Mouse (Mus musculus) kidney, postnatal 0 days (tissue): ENCODE results near the gene Rbp3. TPM values are rescaled to one million over a fixed set of nuclear protein-coding genes. Genes with fewer than 3 reads are reported as not detected.

Experiments used
- ATAC-seq: fragments of 200-750 bp; cut with Nextera tagmentation; replicated peaks from 2 replicates; pipeline ENCODE4 v1.8.0; 2017; ENCODE audit warnings: low read depth, moderate number of reproducible peaks, moderate TSS enrichment, moderate library complexity; ENCODE audit not compliant: low FRiP score
- DNase-seq: peaks from one replicate; pipeline ENCODE4 v3.0.0-alpha.2; 2016; ENCODE audit warnings: low spot score
- H3K27ac ChIP-seq: fragments of 300-500 bp; sonication (generic); 2 replicates; pipeline ENCODE4 v1.5.1; 2014; ENCODE audit warnings: mild to moderate bottlenecking
- H3K27me3 ChIP-seq: fragments of 300-500 bp; sonication (generic); 2 replicates; pipeline ENCODE4 v1.6.1; 2014; ENCODE audit warnings: low read length, mixed read lengths; ENCODE audit not compliant: insufficient read depth
- H3K36me3 ChIP-seq: fragments of 300-500 bp; sonication (generic); 2 replicates; pipeline ENCODE4 v1.6.1; 2014; ENCODE audit warnings: low read length, mixed read lengths; ENCODE audit not compliant: insufficient read depth
- H3K4me1 ChIP-seq: fragments of 300-500 bp; sonication (generic); replicated peaks from 2 replicates; pipeline ENCODE4 v1.6.1; 2014; ENCODE audit warnings: antibody characterized with exemption, low read length, mixed read lengths; ENCODE audit not compliant: insufficient read depth
- H3K4me2 ChIP-seq: fragments of 300-500 bp; sonication (generic); 2 replicates; pipeline ENCODE4 v1.6.1; 2014; ENCODE audit warnings: mild to moderate bottlenecking, low read length, moderate library complexity, mixed read lengths
- H3K4me3 ChIP-seq: fragments of 300-500 bp; sonication (generic); replicated peaks from 2 replicates; pipeline ENCODE4 v1.5.1; 2014; ENCODE audit warnings: low read depth, low read length
- H3K9ac ChIP-seq: fragments of 300-500 bp; sonication (generic); 2 replicates; pipeline ENCODE4 v1.6.1; 2014; ENCODE audit warnings: low read depth, low read length
- H3K9me3 ChIP-seq: fragments of 300-500 bp; sonication (generic); replicated peaks from 2 replicates; pipeline ENCODE4 v1.6.1; 2016; ENCODE audit warnings: low read length, inconsistent platforms, mixed read lengths
- CTCF ChIP-seq: IDR thresholded peaks from 2 replicates; pipeline ENCODE4 v1.5.1; 2016; ENCODE audit warnings: antibody characterized with exemption, low read depth, mild to moderate bottlenecking, moderate library complexity
- WGBS: fragments of 180-500 bp; shearing (Covaris S2); extraction: QIAGEN DNeasy Blood & Tissue Kit; methylation state at CpG from one replicate; pipeline ENCODE4 v1.1.7; 2014; 5-methylcytosine and 5-hydroxymethylcytosine counted together
- polyA plus RNA-seq: library from polyadenylated mRNA; unstranded; fragments of >200 nt; fragmentation: Nextera tagmentation; extraction: Ambion mirVana; gene quantifications from 2 replicates; pipeline ENCODE4 v1.2.1, GENCODE M21; 2015

The Rbp3 gene
- polyA plus RNA-seq: not detected in 2 replicates

DNA sequence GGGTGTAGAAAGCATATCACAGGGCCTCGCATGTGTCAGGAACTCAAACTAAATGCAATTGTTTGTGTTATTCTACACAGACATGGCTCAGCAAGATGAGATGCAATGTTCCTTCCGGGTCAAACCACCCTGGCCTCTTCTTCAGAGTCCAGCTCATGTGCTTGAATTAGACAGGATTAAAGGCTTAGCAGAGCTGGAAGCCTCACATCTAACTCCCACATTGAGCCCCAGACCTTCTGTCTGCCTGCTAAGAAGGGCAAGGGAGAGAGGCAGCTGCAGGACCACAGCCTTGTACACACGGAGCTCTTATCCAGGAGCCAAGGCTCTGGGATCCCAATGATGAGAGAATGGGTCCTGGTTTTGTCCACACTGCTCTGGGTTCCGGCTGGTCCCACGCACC lies at the start of gene Rbp3:
TSS of gene Rbp3 (plus strand) at position 243 of the 400 bp plus-strand sequence.
- DNase-seq: no peak
- WGBS: 88% methylated on average over 5 of the region's 5 CpGs
- Histone ChIP-seq H3K27me3 (no peaks in the 10 kb centered on the region), H3K9ac (no peak within 1 kb of the TSS), H3K36me3 (no peaks in the 10 kb centered on the region), H3K4me3 (no peak within 1 kb of the TSS), H3K27ac (no peak within 1 kb of the TSS), H3K9me3 (no peaks in the 10 kb centered on the region), H3K4me2 (no peak within 1 kb of the TSS), H3K4me1 (no peaks in the 10 kb centered on the region)
- no peak for TF ChIP-seq CTCF
- ATAC-seq: no peak

DNA sequence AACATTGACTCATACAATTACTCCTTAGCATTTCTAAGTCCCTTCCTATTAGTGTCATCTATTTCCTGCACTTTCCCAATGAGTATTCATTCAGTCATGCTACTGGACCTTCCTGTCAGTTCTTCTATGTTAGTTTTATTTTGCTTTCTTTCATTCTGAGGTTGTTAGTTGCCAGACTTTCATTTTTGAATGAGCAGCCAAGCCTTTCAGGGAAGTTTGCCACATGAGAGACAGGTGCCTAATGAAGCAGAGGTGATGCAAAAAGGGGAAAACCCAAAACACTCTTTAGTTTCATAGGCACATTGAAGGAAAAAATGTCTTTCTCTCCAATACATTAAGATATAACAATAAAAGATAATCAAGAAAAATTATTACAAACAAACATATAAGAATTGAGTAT lies 49.0 kb upstream of the Rbp3 start:
- Histone ChIP-seq H3K4me3 (no peak overlapping the region), H3K4me2 (no peak overlapping the region), H3K27ac (no peak overlapping the region), H3K4me1 (no peaks in the 10 kb centered on the region), H3K9me3 (no peaks in the 10 kb centered on the region), H3K9ac (no peak overlapping the region), H3K36me3 (no peaks in the 10 kb centered on the region), H3K27me3 (no peaks in the 10 kb centered on the region)
- ATAC-seq: no peak
- no peak for DNase-seq
- no peak for TF ChIP-seq CTCF

DNA sequence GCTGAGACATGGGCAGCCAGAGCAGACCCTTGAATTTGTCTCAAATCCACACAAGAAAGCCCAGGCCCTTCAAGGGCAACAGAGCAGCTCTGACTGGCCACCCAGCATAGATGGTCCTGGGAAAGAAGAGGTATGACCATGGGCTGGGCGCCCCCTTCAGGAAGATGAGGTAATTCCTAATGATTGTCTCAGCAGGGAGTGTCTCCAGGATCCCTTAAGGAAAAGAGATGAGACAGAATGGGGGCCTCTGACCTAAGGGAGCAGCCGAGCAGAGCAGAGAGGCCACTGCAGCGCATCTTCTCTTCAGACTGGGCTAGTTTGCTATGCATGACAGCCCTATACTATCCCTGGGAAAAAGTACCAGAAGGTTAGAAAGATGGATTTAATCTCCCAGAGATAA lies 40.1 kb upstream of the Rbp3 start:
- peaks cover 5% of the 10 kb centered on the region; the same call in 1 of the 2 replicates for H3K27me3 ChIP-seq
- no peaks in the 10 kb centered on the region for H3K36me3 ChIP-seq
- no peak overlapping the region for H3K27ac ChIP-seq
- no peaks in the 10 kb centered on the region for H3K4me1 ChIP-seq
- no peak overlapping the region for H3K4me3 ChIP-seq
- no peak overlapping the region for H3K9ac ChIP-seq
- DNase-seq (peak; percentile 79), ATAC-seq (peak; percentile 54)
- no peak overlapping the region for H3K4me2 ChIP-seq
- TF ChIP-seq CTCF: peak; percentile 78
- H3K9me3 ChIP-seq: no peaks in the 10 kb centered on the region
- 14% methylated on average over 3 of the region's 3 CpGs for WGBS

DNA sequence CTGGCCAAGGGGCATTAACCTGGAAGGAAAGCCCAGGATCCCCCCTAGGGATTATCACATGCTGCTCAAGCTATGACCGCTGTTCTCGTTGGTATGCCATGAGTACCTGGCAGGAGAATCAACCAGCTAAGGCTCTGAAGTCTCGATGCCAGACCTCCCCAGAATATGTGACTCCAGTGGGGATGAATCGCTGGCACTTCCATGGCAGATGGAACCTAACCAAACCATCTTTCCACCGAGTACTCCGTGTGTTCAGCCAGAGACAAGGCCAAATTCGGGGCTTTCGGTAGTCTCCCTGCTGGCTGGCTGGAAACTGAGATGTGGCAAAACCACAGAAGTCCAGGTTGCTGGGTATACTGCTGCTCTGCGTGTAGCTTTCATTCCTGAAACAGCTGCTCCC lies 39.6 kb upstream of the Rbp3 start:
- WGBS: 89% methylated on average over 9 of the region's 9 CpGs
- no peak overlapping the region for H3K9ac ChIP-seq

DNA sequence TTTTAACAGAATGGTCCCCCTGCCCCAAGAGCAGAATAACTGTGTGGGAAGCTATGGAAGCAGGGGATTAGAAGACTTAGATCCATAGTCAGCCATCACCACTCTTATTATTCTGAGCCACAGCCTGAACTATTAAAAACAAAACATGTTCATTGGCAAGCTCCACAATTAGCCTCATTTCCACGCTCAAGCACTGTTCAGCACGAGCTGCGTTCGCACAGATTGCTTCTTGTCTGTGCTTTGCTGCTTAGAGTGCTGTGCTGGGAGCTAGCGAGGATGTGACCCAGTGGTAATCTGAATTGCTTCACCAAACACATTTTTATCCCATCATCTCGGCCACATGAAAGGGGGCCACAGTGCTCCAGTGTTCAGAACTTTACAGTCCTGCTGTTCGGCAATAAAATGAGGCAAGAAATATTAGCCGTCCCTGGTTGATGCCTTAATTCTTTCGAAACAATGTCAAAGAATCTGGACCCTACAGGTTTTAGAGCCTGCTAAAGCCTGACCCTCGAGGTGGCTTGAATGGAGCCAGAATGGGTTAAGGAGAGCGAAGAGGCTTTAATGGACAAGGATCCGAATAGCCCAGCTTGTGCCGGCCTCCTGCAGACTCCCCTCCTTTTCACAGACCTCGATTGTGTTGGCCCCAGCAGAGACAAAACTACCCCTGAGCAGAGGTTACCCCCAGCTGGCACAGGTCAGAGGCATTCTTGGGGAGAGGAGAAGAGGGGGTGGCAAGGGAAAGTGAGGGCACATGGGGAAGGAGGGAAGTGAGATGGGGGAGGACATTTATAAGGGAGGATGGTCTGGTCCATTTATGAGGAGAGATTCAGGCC lies 32.9 kb upstream of the Rbp3 start:
- ATAC-seq (no peak), DNase-seq (no peak)
- H3K9ac ChIP-seq: no peak overlapping the region
- H3K4me3 ChIP-seq: no peak overlapping the region
- H3K4me1 ChIP-seq: 0 out of 2 replicates have a peak, but pooled peaks cover 3% of the 10 kb centered on the region
- no peak overlapping the region for H3K4me2 ChIP-seq
- WGBS: 37% methylated on average over 14 of the region's 14 CpGs
- H3K36me3 ChIP-seq: no peaks in the 10 kb centered on the region
- peaks cover 31% of the 10 kb centered on the region for H3K27me3 ChIP-seq
- H3K9me3 ChIP-seq: no peaks in the 10 kb centered on the region
- H3K27ac ChIP-seq: no peak overlapping the region
- no peak for TF ChIP-seq CTCF

More for the DNA sequence above, 39.6 kb upstream of the Rbp3 start:
- ATAC-seq: no peak
- H3K4me2 ChIP-seq: no peak overlapping the region
- H3K4me1 ChIP-seq: no peaks in the 10 kb centered on the region
- no peaks in the 10 kb centered on the region for H3K9me3 ChIP-seq
- no peak overlapping the region for H3K4me3 ChIP-seq
- H3K36me3 ChIP-seq: no peaks in the 10 kb centered on the region
- peaks cover 8% of the 10 kb centered on the region; the same call in 1 of the 2 replicates for H3K27me3 ChIP-seq
- TF ChIP-seq CTCF: no peak
- no peak overlapping the region for H3K27ac ChIP-seq
- no peak for DNase-seq

DNA sequence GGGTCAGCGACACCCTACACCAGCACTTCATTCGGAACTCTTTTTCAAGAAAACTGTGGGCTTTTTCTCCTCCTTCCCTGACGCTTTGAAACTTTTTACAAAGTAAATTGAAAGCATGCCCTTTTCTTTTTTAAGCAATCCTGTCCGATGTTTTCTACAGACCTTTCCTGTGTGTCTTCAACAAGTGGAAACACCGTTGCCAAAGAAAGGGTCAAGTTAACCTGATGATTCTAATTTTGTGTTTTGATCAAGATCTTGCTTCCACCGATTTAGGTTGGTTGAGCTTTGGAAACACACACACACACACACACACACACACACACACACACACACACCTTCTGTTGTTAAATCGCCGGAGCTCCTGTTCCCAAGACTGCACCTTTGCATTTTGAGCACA lies 31.0 kb upstream of the Rbp3 start:
- no peaks in the 10 kb centered on the region for H3K36me3 ChIP-seq
- H3K4me3 ChIP-seq: peak overlapping the region; percentile 51
- WGBS: 16% methylated on average over 8 of the region's 8 CpGs
- 0 out of 2 replicates have a peak overlapping the region, but pooled peaks have one; percentile 37 for H3K9ac ChIP-seq
- no peak overlapping the region for H3K27ac ChIP-seq
- H3K27me3 ChIP-seq: peaks cover 31% of the 10 kb centered on the region
- DNase-seq (no peak), ATAC-seq (no peak)
- TF ChIP-seq CTCF: no peak
- peak overlapping the region; percentile 96 for H3K4me2 ChIP-seq
- no peaks in the 10 kb centered on the region for H3K9me3 ChIP-seq
- 0 out of 2 replicates have a peak, but pooled peaks cover 3% of the 10 kb centered on the region for H3K4me1 ChIP-seq
